Mouse (Mus musculus): ENCODE measurements at regions not wholly inside any gene's neighbourhood (a gene's known extent, or its start where the extent isn't known, plus 50 kb on each side); places are given as distances from the start of the nearest gene placed in this dataset.

GRCm38 (mm10) chr8:34625670-34626069, 514.1 kb upstream of the Gm10131 start:
- in situ Hi-C loops (cut with MboI; ENCODE audit: low sequenced_read_pairs in 2 of 2, unreplicated experiment in 2 of 2): no loop called here
- no peak for DNase-seq (ENCODE audit: low read depth, low spot score)
- TF ChIP-seq MAFK (IDR thresholded peaks at IDR 0.05; ENCODE audit: insufficient read depth, low read depth, low read length) (no peak), ZC3H11A (IDR thresholded peaks at IDR 0.05; ENCODE audit: borderline replicate concordance, low read depth, low read length) (no peak), HCFC1 (IDR thresholded peaks at IDR 0.05; ENCODE audit: borderline replicate concordance, insufficient read depth, low read length) (no peak), CHD2 (IDR thresholded peaks at IDR 0.05; ENCODE audit: low read depth, low read length) (no peak), ZNF384 (IDR thresholded peaks at IDR 0.05; ENCODE audit: low read depth, low read length) (no peak)
- Histone ChIP-seq H3K27ac (ENCODE audit: insufficient read depth, low read depth, low read length, poor library complexity, severe bottlenecking) (no peak overlapping the region), H3K9ac (ENCODE audit: insufficient read depth, low read depth, low read length, poor library complexity, severe bottlenecking) (no peak overlapping the region), H3K4me1 (ENCODE audit: control insufficient read depth in 2 of 2, insufficient read depth in 2 of 2, low read length in 2 of 2, poor library complexity in 1 of 2) (peaks cover 0 to 4% of the 10 kb centered on the region in 2 experiments; a peak in 1 of 4 replicates), H3K9me3 (ENCODE audit: control insufficient read depth, insufficient read depth, low read depth, low read length) (no peaks in the 10 kb centered on the region), H3K4me3 (ENCODE audit: insufficient read depth in 1 of 2, low read depth in 1 of 2, low read length in 2 of 2, poor library complexity in 1 of 2, severe bottlenecking in 1 of 2) (no peak overlapping the region), H3K36me3 (ENCODE audit: control insufficient read depth, insufficient read depth, low read length, poor library complexity, severe bottlenecking) (no peaks in the 10 kb centered on the region)

- in situ Hi-C loops (cut with MboI; ENCODE audit: low sequenced_read_pairs in 2 of 2, unreplicated experiment in 2 of 2): no loop called here
Measured at GRCm38 (mm10) chr8:34623783-34624182, 512.2 kb upstream of the Gm10131 start.

GRCm38 (mm10) chr8:34622177-34623114, 510.9 kb upstream of the Gm10131 start:
- Histone ChIP-seq H3K4me1 (ENCODE audit: control insufficient read depth in 2 of 2, insufficient read depth in 2 of 2, low read length in 2 of 2, poor library complexity in 1 of 2) (peaks cover 0 to 7% of the 10 kb centered on the region in 2 experiments; a peak in 1 of 4 replicates), H3K9me3 (ENCODE audit: control insufficient read depth, insufficient read depth, low read depth, low read length) (no peaks in the 10 kb centered on the region), H3K9ac (ENCODE audit: insufficient read depth, low read depth, low read length, poor library complexity, severe bottlenecking) (no peak overlapping the region), H3K36me3 (ENCODE audit: control insufficient read depth, insufficient read depth, low read length, poor library complexity, severe bottlenecking) (no peaks in the 10 kb centered on the region), H3K4me3 (ENCODE audit: insufficient read depth in 1 of 2, low read depth in 1 of 2, low read length in 2 of 2, poor library complexity in 1 of 2, severe bottlenecking in 1 of 2) (no peak overlapping the region), H3K27ac (ENCODE audit: insufficient read depth, low read depth, low read length, poor library complexity, severe bottlenecking) (no peak overlapping the region)
- no peak for TF ChIP-seq CHD2 (IDR thresholded peaks at IDR 0.05; ENCODE audit: low read depth, low read length)
- peak; percentile 19 for DNase-seq (ENCODE audit: low read depth, low spot score)
- in situ Hi-C loops (cut with MboI; ENCODE audit: low sequenced_read_pairs in 2 of 2, unreplicated experiment in 2 of 2): no loop called here

More at GRCm38 (mm10) chr8:34623783-34624182, 512.2 kb upstream of the Gm10131 start:
- DNase-seq (ENCODE audit: low read depth, low spot score): no peak
- Histone ChIP-seq H3K4me3 (ENCODE audit: insufficient read depth in 1 of 2, low read depth in 1 of 2, low read length in 2 of 2, poor library complexity in 1 of 2, severe bottlenecking in 1 of 2) (no peak overlapping the region), H3K9ac (ENCODE audit: insufficient read depth, low read depth, low read length, poor library complexity, severe bottlenecking) (no peak overlapping the region), H3K36me3 (ENCODE audit: control insufficient read depth, insufficient read depth, low read length, poor library complexity, severe bottlenecking) (no peaks in the 10 kb centered on the region), H3K27ac (ENCODE audit: insufficient read depth, low read depth, low read length, poor library complexity, severe bottlenecking) (no peak overlapping the region), H3K4me1 (ENCODE audit: control insufficient read depth in 2 of 2, insufficient read depth in 2 of 2, low read length in 2 of 2, poor library complexity in 1 of 2) (peaks cover 0 to 5% of the 10 kb centered on the region in 2 experiments; a peak in 1 of 4 replicates), H3K9me3 (ENCODE audit: control insufficient read depth, insufficient read depth, low read depth, low read length) (no peaks in the 10 kb centered on the region)
- TF ChIP-seq CHD2 (IDR thresholded peaks at IDR 0.05; ENCODE audit: low read depth, low read length) (no peak), ZNF384 (IDR thresholded peaks at IDR 0.05; ENCODE audit: low read depth, low read length) (no peak), ZC3H11A (IDR thresholded peaks at IDR 0.05; ENCODE audit: borderline replicate concordance, low read depth, low read length) (no peak), HCFC1 (IDR thresholded peaks at IDR 0.05; ENCODE audit: borderline replicate concordance, insufficient read depth, low read length) (no peak), MAFK (IDR thresholded peaks at IDR 0.05; ENCODE audit: insufficient read depth, low read depth, low read length) (no peak)

- TF ChIP-seq HCFC1 (IDR thresholded peaks at IDR 0.05; ENCODE audit: borderline replicate concordance, insufficient read depth, low read length) (no peak), MAFK (IDR thresholded peaks at IDR 0.05; ENCODE audit: insufficient read depth, low read depth, low read length) (no peak), CHD2 (IDR thresholded peaks at IDR 0.05; ENCODE audit: low read depth, low read length) (no peak), ZNF384 (IDR thresholded peaks at IDR 0.05; ENCODE audit: low read depth, low read length) (no peak), ZC3H11A (IDR thresholded peaks at IDR 0.05; ENCODE audit: borderline replicate concordance, low read depth, low read length) (no peak)
- in situ Hi-C loops (cut with MboI; ENCODE audit: low sequenced_read_pairs in 2 of 2, unreplicated experiment in 2 of 2): no loop called here
Measured at GRCm38 (mm10) chr8:34618046-34618445, 506.5 kb upstream of the Gm10131 start.

More at GRCm38 (mm10) chr8:34618046-34618445, 506.5 kb upstream of the Gm10131 start:
- peak; percentile 21 for DNase-seq (ENCODE audit: low read depth, low spot score)
- no peak overlapping the region for H3K9ac ChIP-seq (ENCODE audit: insufficient read depth, low read depth, low read length, poor library complexity, severe bottlenecking)
- H3K27ac ChIP-seq (ENCODE audit: insufficient read depth, low read depth, low read length, poor library complexity, severe bottlenecking): no peak overlapping the region
- no peaks in the 10 kb centered on the region for H3K36me3 ChIP-seq (ENCODE audit: control insufficient read depth, insufficient read depth, low read length, poor library complexity, severe bottlenecking)
- H3K9me3 ChIP-seq (ENCODE audit: control insufficient read depth, insufficient read depth, low read depth, low read length): no peaks in the 10 kb centered on the region
- no peak overlapping the region for H3K4me3 ChIP-seq (ENCODE audit: insufficient read depth in 1 of 2, low read depth in 1 of 2, low read length in 2 of 2, poor library complexity in 1 of 2, severe bottlenecking in 1 of 2)
- peaks cover 0 to 7% of the 10 kb centered on the region in 2 experiments; a peak in 1 of 4 replicates for H3K4me1 ChIP-seq (ENCODE audit: control insufficient read depth in 2 of 2, insufficient read depth in 2 of 2, low read length in 2 of 2, poor library complexity in 1 of 2)

Measured in ES-E14 (cell line).